Mouse (Mus musculus) natural killer cell, adult 2 months (primary cell): ENCODE results near the gene Ncoa4.
"Not testable (repeated sequence)": the region's sequence is repeated elsewhere in the genome, so short reads cannot be mapped to it uniquely, and the experiment has no call there.

ENCODE experiments used
- DNase-seq, 2 experiments: peaks; one replicate each; pipeline ENCODE4 v3.0.0; 2022; ENCODE audit warnings: low spot score in 2 of 2

Ncoa4 gene

GRCm38 (mm10) chr14:32159690-32160246 lies at the start of gene Ncoa4:
Ncoa4 (plus strand) TSS chr14:32159865.
- DNase-seq, result peak; percentile 99

- DNase-seq, result not testable (repeated sequence)
Measured at GRCm38 (mm10) chr14:32112124-32112523, 47.5 kb upstream of the Ncoa4 start.

GRCm38 (mm10) chr14:32120940-32121919 lies 38.4 kb upstream of the Ncoa4 start:
- DNase-seq, result no peak

- DNase-seq, result peak; percentile 21 to 38
Measured at GRCm38 (mm10) chr14:32121920-32122315, 37.7 kb upstream of the Ncoa4 start.

- DNase-seq, result no peak
Measured at GRCm38 (mm10) chr14:32124261-32124660, 35.4 kb upstream of the Ncoa4 start.

GRCm38 (mm10) chr14:32125256-32125655 lies 34.4 kb upstream of the Ncoa4 start:
- not testable (repeated sequence) for DNase-seq

- DNase-seq, result no peak
Measured at GRCm38 (mm10) chr14:32128409-32128808, 31.3 kb upstream of the Ncoa4 start.

- no peak for DNase-seq
Measured at GRCm38 (mm10) chr14:32131836-32132235, 27.8 kb upstream of the Ncoa4 start.

- DNase-seq, result no peak
Measured at GRCm38 (mm10) chr14:32134293-32134692, 25.4 kb upstream of the Ncoa4 start.

- not testable (repeated sequence) for DNase-seq
Measured at GRCm38 (mm10) chr14:32136467-32136866, 23.2 kb upstream of the Ncoa4 start.

- DNase-seq, result no peak
Measured at GRCm38 (mm10) chr14:32140359-32140965, 19.2 kb upstream of the Ncoa4 start.

- no peak for DNase-seq
Measured at GRCm38 (mm10) chr14:32141723-32142122, 17.9 kb upstream of the Ncoa4 start, which contains the start of gene Msmb. Msmb (plus strand) TSS chr14:32142023.

GRCm38 (mm10) chr14:32144734-32145133 lies 14.9 kb upstream of the Ncoa4 start:
- no peak for DNase-seq

GRCm38 (mm10) chr14:32145401-32145800 lies 14.3 kb upstream of the Ncoa4 start:
- no peak for DNase-seq

- no peak for DNase-seq
Measured at GRCm38 (mm10) chr14:32145809-32146511, 13.7 kb upstream of the Ncoa4 start.

GRCm38 (mm10) chr14:32146578-32146977 lies 13.1 kb upstream of the Ncoa4 start:
- no peak for DNase-seq

- no peak for DNase-seq
Measured at GRCm38 (mm10) chr14:32150872-32151271, 8.8 kb upstream of the Ncoa4 start.

GRCm38 (mm10) chr14:32152243-32152965 lies 7.3 kb upstream of the Ncoa4 start:
- DNase-seq, result no peak

GRCm38 (mm10) chr14:32153156-32153555 lies 6.5 kb upstream of the Ncoa4 start:
- DNase-seq, result no peak

- DNase-seq, result no peak
Measured at GRCm38 (mm10) chr14:32154758-32155157, 4.9 kb upstream of the Ncoa4 start.

GRCm38 (mm10) chr14:32159150-32159670 lies 455 bp upstream of the Ncoa4 start:
- no peak for DNase-seq
